Mouse (Mus musculus): ENCODE results near the gene Gm11627.

- no peak for TF ChIP-seq CTCF (IDR thresholded peaks at IDR 0.05)
- TF ChIP-seq POLR2A (IDR thresholded peaks at IDR 0.05; ENCODE audit: insufficient read depth, low read depth, low read length) = no peak
- no peak for TF ChIP-seq EP300 (IDR thresholded peaks at IDR 0.05; ENCODE audit: insufficient read depth, low read depth, low read length)
Observed at GRCm38 (mm10) chr11:102595341-102595820, 16.1 kb upstream of the Gm11627 start.

All from heart, adult 2 months (tissue).